Mouse (Mus musculus) erythroblast, embryonic 14.5 days (primary cell): Measurements from ENCODE around the gene Arnt.

Source experiments
- GATA1 ChIP-seq: IDR thresholded peaks from 2 replicates; pipeline ENCODE4 v1.6.1; 2012; ENCODE audit warnings: low read length, inconsistent platforms, mixed read lengths
- TAL1 ChIP-seq: IDR thresholded peaks from 3 replicates; pipeline ENCODE4 v1.6.1; 2012; ENCODE audit warnings: low read length, inconsistent platforms, mixed read lengths

DNA sequence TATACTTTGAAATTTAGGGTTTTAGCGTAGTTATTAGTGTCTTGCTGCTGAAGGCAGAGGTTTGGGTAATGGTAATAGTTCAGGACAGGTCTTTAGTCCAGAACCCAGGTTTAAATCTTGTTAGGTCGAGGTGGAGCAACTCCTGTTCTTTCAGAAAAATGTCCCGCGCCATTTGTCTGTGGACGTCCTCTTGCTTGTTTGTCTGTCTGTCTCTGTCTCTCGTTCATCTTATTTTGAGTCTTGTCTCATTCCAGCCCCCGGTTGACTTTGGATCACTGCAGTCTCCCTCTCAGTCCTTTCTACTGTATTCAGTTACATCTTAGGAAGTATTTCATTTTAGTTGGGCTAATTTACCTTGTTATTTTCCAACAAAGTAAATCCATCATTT is 789 bp downstream of the Arnt start:
- no peak for TF ChIP-seq GATA1
- no peak for TF ChIP-seq TAL1
